Mouse (Mus musculus) stomach, postnatal 0 days (tissue): ENCODE measurements at regions not wholly inside any gene's neighbourhood (a gene's known extent, or its start where the extent isn't known, plus 50 kb on each side); places are given as distances from the start of the nearest gene placed in this dataset.

Experiments used
- CTCF ChIP-seq: IDR thresholded peaks from 2 replicates; pipeline ENCODE4 v1.5.1; 2016; ENCODE audit warnings: antibody characterized with exemption, low read depth, mild to moderate bottlenecking, moderate library complexity
- EP300 ChIP-seq: optimal IDR thresholded peaks from 2 replicates; pipeline ENCODE3; 2016; ENCODE audit warnings: antibody characterized with exemption

GRCm38 (mm10) chr1:124777685-124778084 is 657.8 kb downstream of the Actr3 start:
- TF ChIP-seq EP300 (no peak), CTCF (no peak)
